Mouse (Mus musculus): ENCODE measurements around the gene 4930452B06Rik. TPM values are rescaled to one million over a fixed set of nuclear protein-coding genes. Genes with fewer than 3 reads are reported as not detected.

The 4930452B06Rik gene
- total and polyA plus RNA-seq, 3 experiments: not detected

- H3K27me3 ChIP-seq (ENCODE audit: control insufficient read depth in 1 of 2, insufficient read depth in 2 of 2, low read length in 2 of 2): no peaks in the 10 kb centered on the region
- no peaks in the 10 kb centered on the region for H3K79me2 ChIP-seq (ENCODE audit: control insufficient read depth, insufficient read depth, low read length, poor library complexity)
- no peak for DNase-seq (ENCODE audit: low read depth, low spot score)
- H3K4me1 ChIP-seq (ENCODE audit: control insufficient read depth in 1 of 2, insufficient read depth in 2 of 2, low read length in 2 of 2): no peaks in the 10 kb centered on the region
- TF ChIP-seq ELF1 (IDR thresholded peaks at IDR 0.05; ENCODE audit: low read depth, low read length) (no peak), GABPA (IDR thresholded peaks at IDR 0.05; ENCODE audit: low read depth, low read length) (no peak), GATA1 (IDR thresholded peaks at IDR 0.05; ENCODE audit: low read depth, low read length) (no peak), MAX (IDR thresholded peaks at IDR 0.05; ENCODE audit: low read length) (no peak)
- H3K9ac ChIP-seq (ENCODE audit: control insufficient read depth, low read depth, low read length, poor library complexity, severe bottlenecking): no peak overlapping the region
- H3K4me3 ChIP-seq (ENCODE audit: control insufficient read depth in 1 of 2, insufficient read depth in 1 of 2, low read depth in 2 of 2, low read length in 2 of 2): no peak overlapping the region
- H3K9me3 ChIP-seq (replicated peaks; ENCODE audit: insufficient read depth, low read length): no peaks in the 10 kb centered on the region
- H3K36me3 ChIP-seq (ENCODE audit: control insufficient read depth in 1 of 2, insufficient read depth in 2 of 2, low read length in 2 of 2): no peaks in the 10 kb centered on the region
- H3K27ac ChIP-seq (ENCODE audit: control insufficient read depth, low read depth, low read length): no peak overlapping the region
Measured at GRCm38 (mm10) chr14:8403310-8403709, 262.7 kb downstream of the 4930452B06Rik start.

- H3K27me3 ChIP-seq (ENCODE audit: control insufficient read depth in 1 of 2, insufficient read depth in 2 of 2, low read length in 2 of 2): no peaks in the 10 kb centered on the region
- H3K9me3 ChIP-seq (replicated peaks; ENCODE audit: insufficient read depth, low read length): no peaks in the 10 kb centered on the region
- H3K79me2 ChIP-seq (ENCODE audit: control insufficient read depth, insufficient read depth, low read length, poor library complexity): no peaks in the 10 kb centered on the region
- no peaks in the 10 kb centered on the region for H3K4me1 ChIP-seq (ENCODE audit: control insufficient read depth in 1 of 2, insufficient read depth in 2 of 2, low read length in 2 of 2)
- no peak for TF ChIP-seq UBTF (IDR thresholded peaks at IDR 0.05; ENCODE audit: borderline replicate concordance, insufficient read depth, low read depth, low read length)
- TF ChIP-seq MYB (IDR thresholded peaks at IDR 0.05; ENCODE audit: low read depth, low read length): no peak
- TF ChIP-seq ETS1 (IDR thresholded peaks at IDR 0.05; ENCODE audit: low read depth, low read length): no peak
- no peak overlapping the region for H3K4me3 ChIP-seq (ENCODE audit: control insufficient read depth in 1 of 2, insufficient read depth in 1 of 2, low read depth in 2 of 2, low read length in 2 of 2)
- no peak for DNase-seq (ENCODE audit: low read depth, low spot score)
- H3K9ac ChIP-seq (ENCODE audit: control insufficient read depth, low read depth, low read length, poor library complexity, severe bottlenecking): no peak overlapping the region
- no peaks in the 10 kb centered on the region for H3K36me3 ChIP-seq (ENCODE audit: control insufficient read depth in 1 of 2, insufficient read depth in 2 of 2, low read length in 2 of 2)
- H3K27ac ChIP-seq (ENCODE audit: control insufficient read depth, low read depth, low read length): no peak overlapping the region
Measured at GRCm38 (mm10) chr14:8398507-8398906, 267.5 kb downstream of the 4930452B06Rik start.

DNA sequence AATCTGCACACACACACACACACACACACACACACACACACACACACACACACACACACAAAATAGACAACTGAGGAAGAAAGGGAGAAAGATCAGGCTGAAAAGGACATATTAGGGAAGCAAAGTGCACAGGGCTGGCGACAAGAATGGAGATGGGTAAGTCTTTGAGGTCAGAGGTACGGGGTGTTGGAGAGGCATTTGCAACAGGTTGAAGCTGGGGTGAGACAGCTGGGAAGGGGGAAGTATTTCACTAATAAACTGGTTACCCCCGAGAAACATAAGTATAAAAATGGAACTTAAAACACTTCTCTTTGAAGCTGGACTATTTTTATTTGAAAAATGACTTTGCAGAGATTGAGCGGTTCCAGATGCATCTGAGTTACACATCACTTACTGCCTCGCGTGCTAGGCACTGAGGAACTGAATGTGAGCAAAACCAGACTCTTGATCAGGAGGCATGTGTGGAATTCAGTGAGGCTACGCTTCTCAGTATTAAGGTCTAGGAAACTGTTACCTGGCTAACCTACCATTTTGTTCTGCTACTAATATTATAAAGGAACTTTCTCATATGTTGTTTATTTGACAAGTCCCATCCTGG is 270.3 kb downstream of the 4930452B06Rik start:
- Histone ChIP-seq H3K9ac (ENCODE audit: control insufficient read depth, low read depth, low read length, poor library complexity, severe bottlenecking) (no peak overlapping the region), H3K9me3 (replicated peaks; ENCODE audit: insufficient read depth, low read length) (no peaks in the 10 kb centered on the region), H3K79me2 (ENCODE audit: control insufficient read depth, insufficient read depth, low read length, poor library complexity) (no peaks in the 10 kb centered on the region), H3K4me1 (ENCODE audit: control insufficient read depth in 1 of 2, insufficient read depth in 2 of 2, low read length in 2 of 2) (no peaks in the 10 kb centered on the region), H3K27me3 (ENCODE audit: control insufficient read depth in 1 of 2, insufficient read depth in 2 of 2, low read length in 2 of 2) (no peaks in the 10 kb centered on the region), H3K27ac (ENCODE audit: control insufficient read depth, low read depth, low read length) (no peak overlapping the region), H3K4me3 (ENCODE audit: control insufficient read depth in 1 of 2, insufficient read depth in 1 of 2, low read depth in 2 of 2, low read length in 2 of 2) (no peak overlapping the region), H3K36me3 (ENCODE audit: control insufficient read depth in 1 of 2, insufficient read depth in 2 of 2, low read length in 2 of 2) (no peaks in the 10 kb centered on the region)
- DNase-seq (ENCODE audit: low read depth, low spot score): no peak
- TF ChIP-seq MYC (IDR thresholded peaks at IDR 0.05; ENCODE audit: low read depth, low read length) (no peak), JUND (IDR thresholded peaks at IDR 0.05; ENCODE audit: low read depth, low read length) (no peak), SIN3A (IDR thresholded peaks at IDR 0.05; ENCODE audit: low read length) (no peak), GABPA (IDR thresholded peaks at IDR 0.05; ENCODE audit: low read depth, low read length) (no peak)
